Mouse (Mus musculus): ENCODE data around the gene Map2k1. TPM values are rescaled to one million over a fixed set of nuclear protein-coding genes. Genes with fewer than 3 reads are reported as not detected.
"Not testable (repeated sequence)": the region's sequence is repeated elsewhere in the genome, so short reads cannot be mapped to it uniquely, and the experiment has no call there.

Map2k1 gene
- total and polyA plus RNA-seq, 3 experiments = 30.0 to 47.5 (median 47.2) TPM

GRCm38 (mm10) chr9:64184166-64184840 lies 69.1 kb downstream of the Map2k1 start:
- no peak for DNase-seq
- H3K4me3 ChIP-seq = no peak overlapping the region
- no peaks in the 10 kb centered on the region for H3K27me3 ChIP-seq (ENCODE audit: control insufficient read depth, insufficient read depth, low read length)
- no peak overlapping the region for H3K9ac ChIP-seq (ENCODE audit: low read depth, low read length)
- peaks cover 4% of the 10 kb centered on the region for H3K36me3 ChIP-seq (ENCODE audit: control insufficient read depth, insufficient read depth, low read length)
- peaks cover 3% of the 10 kb centered on the region for H3K4me1 ChIP-seq (ENCODE audit: control insufficient read depth, insufficient read depth, low read length)
- 92% methylated on average over 5 of the region's 5 CpGs for WGBS
- TF ChIP-seq EP300 (IDR thresholded peaks at IDR 0.05; ENCODE audit: insufficient read depth, low read depth, low read length) (no peak), CTCF (IDR thresholded peaks at IDR 0.05) (no peak), POLR2A (IDR thresholded peaks at IDR 0.05; ENCODE audit: insufficient read depth, low read depth, low read length) (no peak)
- no peak overlapping the region for H3K27ac ChIP-seq
- intact Hi-C loops (cut with DNase I) = loop anchor here (5.0 kb wide), 1 partner anchor 158 kb away; the partner anchor contains the start of gene Dis3l
- no peaks in the 10 kb centered on the region for H3K79me2 ChIP-seq (replicated peaks; ENCODE audit: control insufficient read depth, insufficient read depth, low read length)

DNA sequence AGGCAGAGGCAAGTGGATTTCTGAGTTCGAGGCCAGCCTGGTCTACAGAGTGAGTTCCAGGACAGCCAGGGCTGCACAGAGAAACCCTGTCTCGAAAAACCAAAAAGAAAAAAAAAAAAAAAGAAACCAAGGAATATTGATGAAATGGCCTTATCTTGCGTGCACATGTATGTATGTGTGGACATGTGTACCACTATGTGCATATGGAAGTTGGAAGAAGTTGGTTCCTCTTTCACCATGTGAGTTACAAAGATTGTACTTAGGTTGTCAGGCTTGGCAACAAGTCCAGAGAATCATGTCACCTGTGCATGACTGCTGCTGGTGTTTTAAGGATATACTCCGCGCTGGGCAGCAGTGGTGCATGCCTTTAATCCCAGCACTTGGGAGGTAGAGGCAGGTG lies 70.1 kb downstream of the Map2k1 start:
- WGBS = 86% methylated on average over 5 of the region's 5 CpGs
- not testable (repeated sequence) for H3K4me3 ChIP-seq; H3K4me1 ChIP-seq (ENCODE audit: control insufficient read depth, insufficient read depth, low read length); DNase-seq; H3K36me3 ChIP-seq (ENCODE audit: control insufficient read depth, insufficient read depth, low read length); H3K27me3 ChIP-seq (ENCODE audit: control insufficient read depth, insufficient read depth, low read length); H3K9ac ChIP-seq (ENCODE audit: low read depth, low read length); H3K79me2 ChIP-seq (replicated peaks; ENCODE audit: control insufficient read depth, insufficient read depth, low read length); H3K27ac ChIP-seq
- intact Hi-C loops (cut with DNase I) = loop anchor here (5.0 kb wide), 1 partner anchor 159 kb away; the partner anchor contains the start of gene Dis3l

GRCm38 (mm10) chr9:64178974-64179646 lies 74.3 kb downstream of the Map2k1 start, which contains the start of gene Snapc5:
Snapc5 (plus strand) TSS chr9:64179274.
- Histone ChIP-seq H3K4me1 (ENCODE audit: control insufficient read depth, insufficient read depth, low read length) (peaks cover 4% of the 10 kb centered on the region), H3K27me3 (ENCODE audit: control insufficient read depth, insufficient read depth, low read length) (no peaks in the 10 kb centered on the region), H3K4me3 (peak within 1 kb of the TSS; percentile 84), H3K9ac (ENCODE audit: low read depth, low read length) (peak within 1 kb of the TSS; percentile 91), H3K79me2 (replicated peaks; ENCODE audit: control insufficient read depth, insufficient read depth, low read length) (no peaks in the 10 kb centered on the region; the same call in 1 of the 2 replicates), H3K36me3 (ENCODE audit: control insufficient read depth, insufficient read depth, low read length) (peaks cover 17% of the 10 kb centered on the region), H3K27ac (peak within 1 kb of the TSS; percentile 85)
- TF ChIP-seq POLR2A (IDR thresholded peaks at IDR 0.05; ENCODE audit: insufficient read depth, low read depth, low read length) (peak; percentile 89), EP300 (IDR thresholded peaks at IDR 0.05; ENCODE audit: insufficient read depth, low read depth, low read length) (peak; percentile 63; the same call in 1 of the 2 replicates), CTCF (IDR thresholded peaks at IDR 0.05) (peak; percentile 68)
- intact Hi-C loops (cut with DNase I) = loop anchor here (1.0 kb wide), 1 partner anchor 74 kb away; the partner anchor contains the start of gene Map2k1
- WGBS = 1% methylated on average over 35 of the region's 35 CpGs
- peak; percentile 91 to 93 for DNase-seq

DNA sequence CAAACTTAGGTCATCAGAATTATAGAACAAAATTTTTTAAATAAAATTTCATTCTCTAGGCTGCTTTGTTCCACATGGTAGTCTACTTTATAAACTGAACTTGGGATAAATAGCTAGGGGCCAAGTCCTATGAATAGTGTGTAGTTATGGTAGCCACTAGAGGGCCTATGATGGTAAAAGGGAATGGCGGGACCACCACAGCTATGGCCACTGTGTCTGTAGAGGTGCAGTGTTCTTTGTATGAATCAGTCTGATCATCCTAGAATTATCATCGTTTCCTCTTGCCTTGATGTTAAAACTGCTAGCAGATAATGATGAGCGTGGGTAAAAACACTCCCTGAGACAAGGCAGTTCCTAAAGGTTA lies 74.8 kb downstream of the Map2k1 start:
- Histone ChIP-seq H3K27me3 (ENCODE audit: control insufficient read depth, insufficient read depth, low read length) (no peaks in the 10 kb centered on the region), H3K9ac (ENCODE audit: low read depth, low read length) (peak overlapping the region; percentile 59), H3K4me3 (peak overlapping the region; percentile 84), H3K27ac (peak overlapping the region; percentile 85), H3K36me3 (ENCODE audit: control insufficient read depth, insufficient read depth, low read length) (peaks cover 17% of the 10 kb centered on the region), H3K79me2 (replicated peaks; ENCODE audit: control insufficient read depth, insufficient read depth, low read length) (no peaks in the 10 kb centered on the region; the same call in 1 of the 2 replicates), H3K4me1 (ENCODE audit: control insufficient read depth, insufficient read depth, low read length) (peaks cover 4% of the 10 kb centered on the region)
- 30% methylated on average over 3 of the region's 3 CpGs for WGBS
- intact Hi-C loops (cut with DNase I) = no loop called here
- TF ChIP-seq POLR2A (IDR thresholded peaks at IDR 0.05; ENCODE audit: insufficient read depth, low read depth, low read length) (no peak), CTCF (IDR thresholded peaks at IDR 0.05) (peak; percentile 51)
- no peak for DNase-seq

DNA sequence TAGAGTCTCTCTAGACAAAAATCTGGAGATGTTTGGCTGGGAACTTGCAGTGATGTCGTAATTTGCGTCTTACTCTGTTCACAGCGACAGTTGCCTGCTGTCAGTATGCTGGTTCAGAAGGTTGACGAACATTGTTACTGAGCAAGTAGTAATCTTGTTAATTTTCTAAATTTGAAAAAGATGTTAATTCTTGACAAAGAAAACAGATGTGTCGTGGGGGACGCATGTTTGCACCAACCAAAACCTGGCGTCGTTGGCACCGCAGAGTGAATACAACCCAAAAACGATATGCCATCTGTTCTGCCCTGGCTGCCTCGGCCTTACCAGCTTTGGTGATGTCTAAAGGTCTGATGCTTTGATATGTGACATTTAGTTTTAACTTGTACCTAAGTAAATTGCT lies 78.1 kb downstream of the Map2k1 start:
- Histone ChIP-seq H3K27me3 (ENCODE audit: control insufficient read depth, insufficient read depth, low read length) (no peaks in the 10 kb centered on the region), H3K79me2 (replicated peaks; ENCODE audit: control insufficient read depth, insufficient read depth, low read length) (no peaks in the 10 kb centered on the region; the same call in 1 of the 2 replicates), H3K36me3 (ENCODE audit: control insufficient read depth, insufficient read depth, low read length) (peaks cover 17% of the 10 kb centered on the region), H3K27ac (no peak overlapping the region), H3K9ac (ENCODE audit: low read depth, low read length) (no peak overlapping the region), H3K4me1 (ENCODE audit: control insufficient read depth, insufficient read depth, low read length) (peaks cover 6% of the 10 kb centered on the region), H3K4me3 (no peak overlapping the region)
- DNase-seq = no peak
- TF ChIP-seq CTCF (IDR thresholded peaks at IDR 0.05) (no peak), EP300 (IDR thresholded peaks at IDR 0.05; ENCODE audit: insufficient read depth, low read depth, low read length) (no peak), POLR2A (IDR thresholded peaks at IDR 0.05; ENCODE audit: insufficient read depth, low read depth, low read length) (no peak)
- intact Hi-C loops (cut with DNase I) = no loop called here
- 84% methylated on average over 11 of the region's 11 CpGs for WGBS

- H3K27me3 ChIP-seq (ENCODE audit: control insufficient read depth, insufficient read depth, low read length) = no peaks in the 10 kb centered on the region
- no peak overlapping the region for H3K9ac ChIP-seq (ENCODE audit: low read depth, low read length)
- no peak for DNase-seq
- H3K4me3 ChIP-seq = no peak overlapping the region
- no peak overlapping the region for H3K27ac ChIP-seq
- peaks cover 13% of the 10 kb centered on the region for H3K36me3 ChIP-seq (ENCODE audit: control insufficient read depth, insufficient read depth, low read length)
- H3K4me1 ChIP-seq (ENCODE audit: control insufficient read depth, insufficient read depth, low read length) = peaks cover 4% of the 10 kb centered on the region
- TF ChIP-seq CTCF (IDR thresholded peaks at IDR 0.05) = no peak
- no peak for TF ChIP-seq EP300 (IDR thresholded peaks at IDR 0.05; ENCODE audit: insufficient read depth, low read depth, low read length)
- H3K79me2 ChIP-seq (replicated peaks; ENCODE audit: control insufficient read depth, insufficient read depth, low read length) = no peaks in the 10 kb centered on the region; the same call in 1 of the 2 replicates
- intact Hi-C loops (cut with DNase I) = no loop called here
- 33% methylated on average over 8 of the region's 8 CpGs for WGBS
Measured at GRCm38 (mm10) chr9:64174766-64175165, 78.7 kb downstream of the Map2k1 start.
